Mouse (Mus musculus) liver, adult 10 weeks (tissue): ENCODE measurements around the gene Smarcal1. TPM values are rescaled to one million over a fixed set of nuclear protein-coding genes. Genes with fewer than 3 reads are reported as not detected.

ENCODE experiments used
- polyA plus RNA-seq: library from polyadenylated mRNA; stranded (reverse); fragments of 350-450 nt; fragmentation: Illumina TruSeq; extraction: RNeasy Lipid Tissue Mini Kit (QIAGEN cat#74804); gene quantifications from one replicate; pipeline ENCODE4 v1.2.3, GENCODE M21; 2014; ENCODE audit warnings: low read depth, low replicate concordance

The Smarcal1 gene
- polyA plus RNA-seq = 2.9 TPM

DNA sequence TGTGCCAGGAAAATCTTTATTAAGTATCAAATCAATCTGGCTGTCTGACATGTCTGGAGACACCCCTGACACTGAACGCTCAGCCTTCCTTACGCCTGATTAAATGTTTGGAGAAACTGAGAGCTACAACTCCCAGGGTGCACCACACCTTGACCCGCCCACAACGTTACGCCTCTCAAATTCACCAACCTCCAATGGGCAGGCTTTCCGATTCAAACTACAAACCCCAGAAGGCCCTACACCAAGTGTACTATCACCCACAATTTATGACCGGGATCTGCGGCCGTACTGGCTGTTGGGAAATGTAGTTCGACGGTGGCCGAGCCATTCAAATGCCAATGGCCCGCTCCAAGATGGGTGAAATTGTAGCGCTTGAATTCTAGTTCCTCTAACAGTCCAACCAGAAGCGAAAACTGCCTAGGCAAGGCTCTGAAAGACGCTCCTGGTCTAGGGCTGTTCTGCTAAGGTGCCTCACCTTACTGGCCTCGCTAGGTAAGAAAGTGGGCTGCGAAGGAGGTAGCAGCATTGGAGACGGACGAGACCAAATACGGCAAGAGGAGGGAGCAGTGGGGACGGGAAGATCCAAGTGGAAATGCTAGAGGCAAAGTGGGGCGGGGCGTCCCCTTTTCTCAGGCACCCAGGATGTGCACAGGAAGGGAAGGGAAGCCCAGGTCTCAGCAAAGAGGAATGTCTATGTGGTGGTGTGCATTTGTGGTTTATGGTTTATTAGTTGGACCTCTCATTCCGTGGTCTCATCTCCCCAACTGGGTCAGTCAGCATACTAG is at the start of gene Smarcal1:
TSS of gene Smarcal1 (plus strand) at position 305 of the 785 bp plus-strand sequence.

GRCm38 (mm10) chr1:72536611-72537351 is 46.3 kb upstream of the Smarcal1 start, which contains the start of gene March4:
Gene March4, minus strand, starts transcription at chr1:72536930.

Other genes with a start within 250 kb of the Smarcal1 start
- gene March4, start 46.3 kb upstream of the Smarcal1 start, polyA plus RNA-seq = not detected
- not detected for gene Ankar, start 117.3 kb downstream of the Smarcal1 start, polyA plus RNA-seq
- gene Rpl37a, start 128.0 kb downstream of the Smarcal1 start, polyA plus RNA-seq = 39.9 TPM
- gene Igfbp2, start 241.3 kb downstream of the Smarcal1 start, polyA plus RNA-seq = 26.6 TPM